Mouse (Mus musculus) monocyte, adult 5-6 weeks (primary cell): ENCODE results near the gene Gabbr2. TPM values are rescaled to one million over a fixed set of nuclear protein-coding genes. Genes with fewer than 3 reads are reported as not detected.

ENCODE experiments used
- ATAC-seq: fragments of 153-309, 156-312 bp; replicated peaks from 2 replicates; pipeline ENCODE4 v1.8.0; 2017; ENCODE audit warnings: mild to moderate bottlenecking; ENCODE audit not compliant: low TSS enrichment, insufficient number of reproducible peaks, severe bottlenecking, poor library complexity, low FRiP score
- total RNA-seq: library from RNA; stranded (forward); fragments of 200-1000, 200-491, 200-594 nt; gene quantifications from 3 replicates; pipeline ENCODE4 v1.2.3, GENCODE M21; 2017

The Gabbr2 gene
- total RNA-seq, 1 experiment from 2014 or later: not detected

DNA sequence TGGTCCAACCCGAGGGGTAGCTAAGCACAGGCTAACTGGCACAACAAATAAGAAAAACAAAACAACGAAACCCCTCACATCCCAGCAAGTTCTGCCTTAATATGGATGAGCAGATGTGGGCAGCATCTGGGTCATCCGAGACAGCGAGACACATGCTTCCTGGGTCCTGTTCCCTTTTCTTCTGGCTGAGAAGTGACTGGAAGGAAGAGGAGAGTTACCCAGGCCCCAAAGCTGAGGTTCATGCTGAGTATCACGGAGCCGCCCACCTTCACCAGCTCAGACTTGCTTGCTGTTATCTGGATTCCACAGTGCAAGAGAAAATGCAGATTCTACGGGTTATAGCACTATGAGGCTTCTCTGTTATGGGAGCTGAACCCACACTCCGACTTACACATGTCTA is 370.7 kb downstream of the Gabbr2 start:
- ATAC-seq: no peak

DNA sequence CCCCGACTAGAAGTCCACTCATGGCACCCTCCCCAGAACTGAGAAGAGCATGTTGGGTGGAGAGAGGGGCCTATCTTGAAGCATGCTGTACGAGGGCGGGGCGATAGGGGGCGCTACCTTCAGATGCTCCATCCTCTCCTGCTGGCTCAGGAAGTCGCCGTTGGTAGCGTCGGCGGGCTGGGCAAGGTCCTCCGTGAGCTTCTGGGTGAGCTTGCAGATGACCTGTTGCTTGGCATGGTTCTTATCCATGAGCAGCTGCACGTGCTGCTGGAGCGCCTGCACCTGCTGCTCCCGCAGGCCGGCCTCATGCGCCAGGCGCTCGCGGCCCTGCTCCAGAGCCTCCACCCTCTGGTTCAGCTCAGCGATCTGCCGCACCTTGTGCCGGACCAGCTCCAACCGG is 371.3 kb downstream of the Gabbr2 start:
- no peak for ATAC-seq

DNA sequence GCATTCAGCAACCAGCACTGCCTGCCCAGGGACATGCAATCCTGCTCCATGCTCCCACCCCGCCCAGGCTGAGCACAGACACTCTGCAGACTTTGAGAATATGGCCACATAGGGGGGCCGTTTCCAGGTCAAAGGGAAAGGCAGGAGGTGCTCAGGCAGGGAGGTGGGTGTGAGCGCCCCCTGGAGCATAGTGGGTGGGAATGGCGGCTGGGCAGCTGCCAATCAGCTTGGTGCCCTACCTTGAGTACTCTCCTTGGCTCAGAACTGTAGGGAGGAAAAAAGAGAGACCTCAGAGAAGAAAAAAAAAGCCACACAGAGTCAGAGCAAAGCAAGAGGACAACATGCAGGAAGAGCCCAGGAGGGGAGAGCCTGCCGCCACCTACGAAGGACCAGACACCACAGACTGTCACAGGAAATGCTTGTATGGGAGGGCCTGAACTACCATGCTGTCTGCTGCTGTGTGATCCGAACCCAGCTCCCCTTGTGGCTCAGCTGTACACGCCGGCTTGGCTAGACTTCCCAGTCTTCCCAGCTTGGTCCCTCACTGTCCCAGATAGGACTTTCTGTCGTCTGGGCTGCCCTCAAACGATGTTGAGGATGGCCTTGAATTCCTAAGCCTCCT is 373.4 kb downstream of the Gabbr2 start:
- no peak for ATAC-seq

DNA sequence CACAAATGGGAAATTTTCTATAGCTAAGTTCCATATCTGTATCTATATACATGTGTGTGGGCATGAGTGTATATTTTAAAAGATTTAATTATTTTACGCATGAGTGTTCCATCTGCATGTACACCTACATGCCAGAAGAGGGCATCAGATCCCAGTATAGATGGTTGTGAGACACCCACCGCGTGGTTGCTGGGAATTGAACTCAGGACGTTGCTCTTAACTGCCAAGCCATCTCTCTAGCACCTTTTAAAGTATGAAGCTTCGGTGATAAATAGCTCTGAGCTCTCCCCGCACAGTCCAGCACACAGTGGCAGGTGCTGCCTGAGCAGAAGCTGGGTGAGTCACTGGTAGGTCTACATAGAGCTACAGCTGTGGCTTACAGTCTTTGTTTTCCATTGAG is 374.3 kb downstream of the Gabbr2 start:
- no peak for ATAC-seq

DNA sequence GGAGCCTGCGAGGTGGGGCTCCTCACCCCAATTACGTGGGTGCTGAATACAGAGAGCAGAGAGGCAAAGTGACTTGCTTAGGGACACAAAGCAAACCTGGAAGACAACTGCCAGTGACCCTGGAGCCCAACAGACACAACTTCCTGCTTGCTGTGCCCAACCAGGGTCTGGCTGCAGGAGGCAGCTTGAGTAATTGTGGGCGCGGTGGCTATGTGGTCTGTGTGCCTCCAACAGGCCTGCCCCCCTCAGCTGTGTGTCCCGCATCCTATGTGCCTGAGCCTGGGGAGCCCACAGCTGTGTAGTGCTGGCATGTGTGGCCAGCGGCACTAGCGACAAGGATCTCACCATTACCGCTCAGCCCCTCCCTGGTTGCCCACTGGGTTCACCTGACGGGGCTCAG is 377.0 kb downstream of the Gabbr2 start:
- peak; percentile 53 for ATAC-seq

DNA sequence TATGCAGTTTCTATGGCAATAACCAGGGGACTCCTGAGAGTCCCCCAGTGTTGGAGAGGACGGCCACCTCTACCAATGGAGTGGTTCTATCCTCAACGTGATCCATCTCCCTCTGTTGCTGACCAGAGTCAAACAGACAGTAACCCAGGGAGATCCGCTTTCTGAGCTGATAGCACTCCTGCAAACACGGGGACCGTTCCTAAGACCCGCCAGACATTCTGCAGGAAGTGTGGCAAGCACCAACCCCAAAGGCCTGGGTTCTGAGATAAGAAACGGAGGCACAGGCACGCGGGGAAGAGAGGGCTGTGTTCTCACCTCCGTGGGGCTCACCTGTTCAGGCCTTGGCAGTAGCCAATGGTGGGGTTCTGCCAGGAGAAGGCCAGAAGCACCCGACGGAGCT is 378.1 kb downstream of the Gabbr2 start:
- no peak for ATAC-seq

Other genes starting within 250 kb of the Gabbr2 start
- gene Anks6, start 65.6 kb upstream of the Gabbr2 start, total RNA-seq: 0.57 to 0.97 TPM in 2 of 3 replicates, not detected in the other
- gene Galnt12, start 100.0 kb upstream of the Gabbr2 start, total RNA-seq: 4.6 to 9.7 TPM (median 5.0 TPM) in 3 replicates
- gene Col15a1, start 216.3 kb upstream of the Gabbr2 start, total RNA-seq: 0.38 to 6.7 TPM (median 0.39 TPM) in 3 replicates